Mouse (Mus musculus) lung, adult 2 months (tissue): Measurements from ENCODE around the gene Pik3ca.

Experiments used
- CTCF ChIP-seq: fragments of 200-500 bp; IDR thresholded peaks from 2 replicates; pipeline ENCODE4 v1.5.1; 2011; ENCODE audit warnings: mild to moderate bottlenecking, low read length, control low read depth; ENCODE audit not compliant: insufficient read depth
- POLR2A ChIP-seq: fragments of 200-500 bp; IDR thresholded peaks from 2 replicates; pipeline ENCODE4 v1.6.1; 2011; ENCODE audit warnings: low read depth, mild to moderate bottlenecking, control low read depth, low read length, borderline replicate concordance; ENCODE audit errors: extremely low read depth

- TF ChIP-seq POLR2A = no peak
- TF ChIP-seq CTCF = no peak
These were observed 57.0 kb downstream of the Pik3ca start for GRCm38 (mm10) chr3:32454329-32455021.
